Comparison of ENCODE assay signal across 11 mouse cellular contexts in the genomic region with DNA sequence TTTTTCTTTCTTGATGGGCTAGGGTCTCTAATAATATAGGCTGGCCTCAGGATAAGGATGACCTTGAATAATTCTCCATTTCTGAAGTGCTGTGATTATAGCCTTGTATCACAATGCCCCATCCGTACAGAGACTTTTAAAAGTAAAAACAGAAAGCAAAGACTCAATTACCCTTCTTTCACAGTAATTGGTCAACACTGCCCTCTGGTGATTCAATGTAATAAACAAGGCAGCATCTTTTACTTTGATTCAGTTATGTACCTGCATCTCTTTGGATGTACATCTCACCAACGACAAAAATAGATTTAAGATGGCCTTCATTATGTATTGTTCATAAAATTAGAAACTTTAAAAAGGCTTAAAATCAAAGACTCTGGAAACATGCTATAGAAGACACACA. TPM values are rescaled to one million over a fixed set of nuclear protein-coding genes. Genes with fewer than 3 reads are reported as not detected.
A peak's percentile ranks its signal among the peaks of the same experiment; 100 is the strongest.
DNase-seq lines count a peak whose midpoint lies in the region; ATAC-seq and TF ChIP-seq lines count a peak whose summit lies in the region.
"Had no signal": no experiment of that assay in that cellular context is flagged by ENCODE, and none has a peak within 500 bp of the region (broad histone marks: within the 10 kb centered on the region; RNA-seq: fewer than 3 reads in every experiment).

No protein-coding gene starts in this region.

- intact Hi-C loops in gastrocnemius, postnatal 36 days (cut with DNase I), result loop anchor here (5.0 to 10.0 kb wide), 2 partner anchors 68 to 200 kb away; partner anchors contain the start of genes Ahsa1 and Vipas39

- no peak for ATAC-seq in lung, embryonic 14.5 days (ENCODE audit: insufficient read depth)
- ATAC-seq: intestine, embryonic 15.5 days had no signal

- 39% methylated on average over 2 of the region's 2 CpGs for WGBS in lung, embryonic 14.5 days

- H3K4me2 ChIP-seq in lung, embryonic 14.5 days, result no peak overlapping the region
- H3K4me2 ChIP-seq: intestine, embryonic 15.5 days; lung, embryonic 15.5 days had no signal

- no peaks in the 10 kb centered on the region for H3K9me3 ChIP-seq in lung, embryonic 14.5 days (ENCODE audit: low read depth, low read length)
- H3K9me3 ChIP-seq: intestine, embryonic 15.5 days; lung, embryonic 15.5 days had no signal

- H3K4me3 ChIP-seq in lung, embryonic 14.5 days (ENCODE audit: low read depth, low read length), result no peak overlapping the region
- H3K4me3 ChIP-seq: intestine, embryonic 15.5 days; lung, embryonic 15.5 days had no signal

- no peak overlapping the region for H3K27ac ChIP-seq in lung, embryonic 14.5 days (ENCODE audit: low read depth)
- H3K27ac ChIP-seq: intestine, embryonic 15.5 days; lung, embryonic 15.5 days had no signal

- no peaks in the 10 kb centered on the region for H3K4me1 ChIP-seq in lung, embryonic 14.5 days (ENCODE audit: insufficient read depth)
- H3K4me1 ChIP-seq: intestine, embryonic 15.5 days; lung, embryonic 15.5 days had no signal

- H3K9ac ChIP-seq in lung, embryonic 14.5 days, result no peak overlapping the region
- H3K9ac ChIP-seq: intestine, embryonic 15.5 days; lung, embryonic 15.5 days had no signal

- TF ChIP-seq CTCF in lung, embryonic 14.5 days (IDR thresholded peaks at IDR 0.05; ENCODE audit: low read depth), result peak; percentile 49

- no peaks in the 10 kb centered on the region for H3K27me3 ChIP-seq in lung, embryonic 14.5 days (ENCODE audit: insufficient read depth, low read length)
- H3K27me3 ChIP-seq: intestine, embryonic 15.5 days; lung, embryonic 15.5 days had no signal

- H3K36me3 ChIP-seq in lung, embryonic 14.5 days (ENCODE audit: insufficient read depth), result 0 out of 2 replicates have a peak, but pooled peaks cover 9% of the 10 kb centered on the region
- H3K36me3 ChIP-seq: intestine, embryonic 15.5 days had no signal

- peak; percentile 17 for DNase-seq in heart, adult 8-10 months (ENCODE audit: low spot score)
- no peak for DNase-seq in heart, adult 9 months (ENCODE audit: low spot score in 2 of 2)
- peak; percentile 67 for DNase-seq in lung, embryonic 14.5 days
- no peak for DNase-seq in lung, postnatal 4 days
- peak; percentile 59 for DNase-seq in R1 (ENCODE audit: low read depth, low spot score)
- peak; percentile 2 for DNase-seq in mesoderm, embryonic 11.5 days (ENCODE audit: low read depth, low spot score)
- DNase-seq in gastrocnemius, postnatal 36 days, result no peak
- no peak for DNase-seq in adrenal gland, postnatal 14 days
- DNase-seq: adrenal gland, postnatal 10 days had no signal

RNA-seq across cellular contexts. Expression of gene Ism2, which starts 35.4 kb away (rescaled TPM):
- total RNA-seq in heart, adult 8-10 months (2022), result not detected
- polyA plus RNA-seq in lung, embryonic 14.5 days (2014; fragmentation: Nextera tagmentation; extraction: Ambion mirVana), result 0.70 and 1.1 TPM in 2 replicates
- total RNA-seq in gastrocnemius, postnatal 36 days (2021), result not detected
- 0.34 TPM in 1 of 2 replicates, not detected in the other for total RNA-seq in adrenal gland, postnatal 14 days (2021)

RNA-seq across cellular contexts. Expression of gene Sptlc2, which starts 53.3 kb away (rescaled TPM):
- 10 to 100 TPM; 18.9 to 30.4 (median 20.9) TPM for total RNA-seq in heart, adult 8-10 months (2022)
- 94.6 and 103 TPM in 2 replicates for polyA plus RNA-seq in lung, embryonic 14.5 days (2014; fragmentation: Nextera tagmentation; extraction: Ambion mirVana)
- 10 to 100 TPM in 1 of 2 experiments, 1 to 10 TPM in 1; 9.2 to 10.5 TPM for total RNA-seq in gastrocnemius, postnatal 36 days (2021)
- total RNA-seq in adrenal gland, postnatal 14 days (2021), result 174 and 200 TPM in 2 replicates

Comparison
In these comparisons a context has a peak if more than half of its experiments do, and no peak if none do; other contexts are left out.
1. DNase-seq: peak in heart, adult 8-10 months (single experiment), lung, embryonic 14.5 days (single experiment), R1 (single experiment) and mesoderm, embryonic 11.5 days (single experiment); none in heart, adult 9 months (0 of 2), lung, postnatal 4 days (0 of 2), gastrocnemius, postnatal 36 days (0 of 2) and adrenal gland, postnatal 14 days (single experiment).